Mouse (Mus musculus): ENCODE measurements around the gene Kcnq4. TPM values are rescaled to one million over a fixed set of nuclear protein-coding genes. Genes with fewer than 3 reads are reported as not detected.

The Kcnq4 gene
- polyA plus RNA-seq, 1 experiment from 2014 or later = 6.9 TPM

GRCm38 (mm10) chr4:120741303-120741702 is 7.1 kb downstream of the Kcnq4 start:
- no peak overlapping the region for H3K4me3 ChIP-seq
- peaks cover 10% of the 10 kb centered on the region for H3K4me1 ChIP-seq
- no peak for DNase-seq (ENCODE audit: low spot score)
- no peaks in the 10 kb centered on the region for H3K36me3 ChIP-seq
- H3K27me3 ChIP-seq (ENCODE audit: low read depth, poor library complexity, severe bottlenecking) = peaks cover 98% of the 10 kb centered on the region
- WGBS = 86% methylated on average over 6 of the region's 6 CpGs
- H3K9me3 ChIP-seq (replicated peaks) = no peaks in the 10 kb centered on the region
- H3K27ac ChIP-seq = no peak overlapping the region

DNA sequence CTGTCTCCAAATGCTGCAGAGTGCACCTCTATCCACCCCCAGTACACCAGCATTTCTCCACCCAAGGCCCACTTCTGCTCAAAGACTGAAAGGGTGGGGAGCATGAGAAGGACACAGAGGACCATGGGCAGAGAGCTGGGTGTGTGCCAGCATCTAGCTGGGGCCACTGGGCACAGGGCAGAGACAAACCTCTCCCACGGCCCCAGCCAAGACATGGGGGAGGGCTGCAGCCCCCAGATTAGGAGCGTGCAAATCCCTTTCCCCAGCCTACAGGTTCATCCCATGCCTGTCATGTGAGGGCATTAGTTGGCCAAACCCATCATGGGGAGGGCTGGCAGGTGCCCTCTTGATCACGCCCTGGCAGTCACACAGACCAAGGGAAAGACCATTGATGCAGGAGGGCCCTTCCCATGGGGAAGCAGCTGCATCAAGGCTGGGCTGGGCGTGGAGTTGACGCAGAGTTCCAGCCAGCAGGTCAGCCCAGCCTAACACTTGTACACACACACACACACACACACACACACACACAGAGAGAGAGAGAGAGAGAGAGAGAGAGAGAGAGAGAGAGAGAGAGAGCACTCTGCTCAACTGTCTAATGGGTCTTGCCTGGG is 14.3 kb downstream of the Kcnq4 start:
- DNase-seq (ENCODE audit: low spot score) = no peak

DNA sequence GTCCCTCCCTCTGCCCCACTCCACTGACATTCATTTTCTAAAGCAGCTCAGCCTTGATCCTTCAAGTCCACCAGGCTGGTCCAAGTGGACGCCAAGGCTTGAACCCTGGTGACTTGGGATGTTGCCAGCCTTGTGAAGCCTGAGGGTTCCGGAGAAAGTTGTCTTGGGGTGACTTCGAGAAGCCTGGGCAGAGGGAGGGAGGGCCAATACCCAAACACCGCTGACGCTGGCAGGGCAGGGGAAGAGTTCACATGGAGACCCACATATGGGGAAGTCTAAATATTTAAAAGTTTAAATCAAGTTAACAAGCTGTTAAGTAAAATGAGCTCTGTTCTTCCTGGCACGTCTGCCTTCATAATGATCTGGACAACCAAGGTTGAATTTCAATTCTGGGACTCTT is 15.7 kb downstream of the Kcnq4 start:
- H3K4me1 ChIP-seq = peaks cover 28% of the 10 kb centered on the region
- H3K4me3 ChIP-seq = no peak overlapping the region
- no peak overlapping the region for H3K27ac ChIP-seq
- no peak for DNase-seq (ENCODE audit: low spot score)
- H3K9me3 ChIP-seq (replicated peaks) = no peaks in the 10 kb centered on the region
- WGBS = 76% methylated on average over 6 of the region's 6 CpGs
- peaks cover 63% of the 10 kb centered on the region for H3K27me3 ChIP-seq (ENCODE audit: low read depth, poor library complexity, severe bottlenecking)
- no peaks in the 10 kb centered on the region for H3K36me3 ChIP-seq

More for the DNA sequence above, 14.3 kb downstream of the Kcnq4 start:
- Histone ChIP-seq H3K36me3 (no peaks in the 10 kb centered on the region), H3K27me3 (ENCODE audit: low read depth, poor library complexity, severe bottlenecking) (peaks cover 77% of the 10 kb centered on the region), H3K27ac (no peak overlapping the region), H3K4me3 (no peak overlapping the region), H3K4me1 (peaks cover 27% of the 10 kb centered on the region), H3K9me3 (replicated peaks) (no peaks in the 10 kb centered on the region)
- 83% methylated on average over 5 of the region's 5 CpGs for WGBS

GRCm38 (mm10) chr4:120731030-120731644 is 17.3 kb downstream of the Kcnq4 start:
- Histone ChIP-seq H3K9me3 (replicated peaks) (no peaks in the 10 kb centered on the region), H3K4me1 (peaks cover 31% of the 10 kb centered on the region), H3K27ac (peak overlapping the region; percentile 69), H3K27me3 (ENCODE audit: low read depth, poor library complexity, severe bottlenecking) (peaks cover 49% of the 10 kb centered on the region), H3K36me3 (no peaks in the 10 kb centered on the region), H3K4me3 (peak overlapping the region; percentile 59)
- 2% methylated on average over 40 of the region's 40 CpGs for WGBS
- peak; percentile 95 for DNase-seq (ENCODE audit: low spot score)

DNA sequence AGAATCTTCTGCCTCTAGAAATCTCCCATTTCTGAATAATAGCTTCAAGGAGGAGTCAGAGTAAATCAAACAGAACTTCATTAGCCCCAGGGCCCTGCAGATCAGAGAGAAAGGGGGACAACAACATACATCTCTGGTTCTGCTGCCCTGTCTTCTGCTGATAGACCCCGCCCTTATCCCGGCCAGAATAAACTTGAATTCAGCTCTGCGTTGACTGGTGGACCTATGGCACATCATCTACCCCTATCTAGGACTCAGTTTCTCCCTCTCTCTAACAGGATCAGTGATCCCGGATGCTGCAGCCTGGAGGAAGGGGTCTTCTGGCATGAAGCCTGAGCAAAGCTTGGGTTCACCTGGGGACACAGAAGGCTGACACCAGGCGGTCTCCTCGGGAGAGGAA is 17.8 kb downstream of the Kcnq4 start:
- 25% methylated on average over 6 of the region's 6 CpGs for WGBS
- Histone ChIP-seq H3K4me1 (peaks cover 37% of the 10 kb centered on the region), H3K9me3 (replicated peaks) (no peaks in the 10 kb centered on the region), H3K4me3 (peak overlapping the region; percentile 59), H3K27ac (no peak overlapping the region; the same call in 1 of the 2 replicates), H3K36me3 (no peaks in the 10 kb centered on the region), H3K27me3 (ENCODE audit: low read depth, poor library complexity, severe bottlenecking) (peaks cover 43% of the 10 kb centered on the region)
- no peak for DNase-seq (ENCODE audit: low spot score)

- Histone ChIP-seq H3K27ac (no peak overlapping the region), H3K4me3 (no peak overlapping the region), H3K4me1 (peaks cover 41% of the 10 kb centered on the region), H3K9me3 (replicated peaks) (no peaks in the 10 kb centered on the region), H3K27me3 (ENCODE audit: low read depth, poor library complexity, severe bottlenecking) (peaks cover 39% of the 10 kb centered on the region), H3K36me3 (no peaks in the 10 kb centered on the region)
- DNase-seq (ENCODE audit: low spot score) = no peak
- 62% methylated on average over 6 of the region's 6 CpGs for WGBS
Observed at GRCm38 (mm10) chr4:120730146-120730545, 18.3 kb downstream of the Kcnq4 start.

- H3K27ac ChIP-seq = no peak overlapping the region
- WGBS = 32% methylated on average over 6 of the region's 6 CpGs
- no peak overlapping the region for H3K4me3 ChIP-seq
- peaks cover 43% of the 10 kb centered on the region for H3K4me1 ChIP-seq
- no peak for DNase-seq (ENCODE audit: low spot score)
- no peaks in the 10 kb centered on the region for H3K9me3 ChIP-seq (replicated peaks)
- H3K27me3 ChIP-seq (ENCODE audit: low read depth, poor library complexity, severe bottlenecking) = peaks cover 35% of the 10 kb centered on the region
- no peaks in the 10 kb centered on the region for H3K36me3 ChIP-seq
Observed at GRCm38 (mm10) chr4:120729441-120729840, 19.0 kb downstream of the Kcnq4 start.

DNA sequence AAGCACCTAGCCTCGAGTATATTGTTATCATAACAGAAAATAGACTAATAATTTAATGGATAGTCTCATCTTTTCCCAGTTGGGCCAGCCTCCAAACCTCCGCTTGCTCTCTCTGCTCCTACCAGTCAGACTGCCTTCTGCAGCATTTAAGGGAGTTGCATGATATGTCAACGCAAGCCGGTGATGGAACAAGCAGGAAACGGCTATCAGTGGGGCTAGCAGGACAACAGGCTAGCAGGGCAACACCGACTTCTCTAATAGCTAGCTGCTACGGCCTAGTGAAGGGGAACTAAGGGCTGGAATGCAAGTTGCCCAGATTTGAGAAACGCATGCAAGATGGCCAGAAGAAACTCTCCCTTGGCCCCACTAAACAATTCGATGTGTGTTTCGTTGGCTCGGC is 20.6 kb downstream of the Kcnq4 start:
- no peak for DNase-seq (ENCODE audit: low spot score)
- H3K36me3 ChIP-seq = no peaks in the 10 kb centered on the region
- 84% methylated on average over 11 of the region's 11 CpGs for WGBS
- H3K27me3 ChIP-seq (ENCODE audit: low read depth, poor library complexity, severe bottlenecking) = peaks cover 19% of the 10 kb centered on the region
- no peaks in the 10 kb centered on the region for H3K9me3 ChIP-seq (replicated peaks)
- H3K4me3 ChIP-seq = no peak overlapping the region
- peaks cover 43% of the 10 kb centered on the region for H3K4me1 ChIP-seq
- H3K27ac ChIP-seq = no peak overlapping the region

- Histone ChIP-seq H3K4me1 (peaks cover 36% of the 10 kb centered on the region), H3K36me3 (no peaks in the 10 kb centered on the region), H3K27ac (no peak overlapping the region), H3K4me3 (no peak overlapping the region), H3K9me3 (replicated peaks) (no peaks in the 10 kb centered on the region), H3K27me3 (ENCODE audit: low read depth, poor library complexity, severe bottlenecking) (peaks cover 2% of the 10 kb centered on the region)
- no peak for DNase-seq (ENCODE audit: low spot score)
- WGBS = 58% methylated on average over 4 of the region's 4 CpGs
Observed at GRCm38 (mm10) chr4:120726174-120726573, 22.2 kb downstream of the Kcnq4 start.

GRCm38 (mm10) chr4:120725516-120726090 is 22.8 kb downstream of the Kcnq4 start:
- peaks cover 30% of the 10 kb centered on the region for H3K4me1 ChIP-seq
- 29% methylated on average over 5 of the region's 5 CpGs for WGBS

GRCm38 (mm10) chr4:120721574-120721973 is 26.8 kb downstream of the Kcnq4 start:
- H3K4me3 ChIP-seq = no peak overlapping the region
- DNase-seq (ENCODE audit: low spot score) = no peak
- H3K9me3 ChIP-seq (replicated peaks) = no peaks in the 10 kb centered on the region
- H3K27me3 ChIP-seq (ENCODE audit: low read depth, poor library complexity, severe bottlenecking) = peaks cover 22% of the 10 kb centered on the region
- H3K27ac ChIP-seq = no peak overlapping the region
- no peaks in the 10 kb centered on the region for H3K36me3 ChIP-seq
- H3K4me1 ChIP-seq = peaks cover 21% of the 10 kb centered on the region
- 69% methylated on average over 2 of the region's 2 CpGs for WGBS

More at GRCm38 (mm10) chr4:120725516-120726090, 22.8 kb downstream of the Kcnq4 start:
- Histone ChIP-seq H3K36me3 (no peaks in the 10 kb centered on the region), H3K27me3 (ENCODE audit: low read depth, poor library complexity, severe bottlenecking) (no peaks in the 10 kb centered on the region), H3K4me3 (no peak overlapping the region), H3K9me3 (replicated peaks) (no peaks in the 10 kb centered on the region), H3K27ac (no peak overlapping the region)
- no peak for DNase-seq (ENCODE audit: low spot score)

GRCm38 (mm10) chr4:120719152-120719551 is 29.3 kb downstream of the Kcnq4 start:
- DNase-seq (ENCODE audit: low spot score) = no peak
- peaks cover 32% of the 10 kb centered on the region for H3K27me3 ChIP-seq (ENCODE audit: low read depth, poor library complexity, severe bottlenecking)
- H3K4me3 ChIP-seq = no peak overlapping the region
- no peak overlapping the region for H3K27ac ChIP-seq
- WGBS = 17% methylated on average over 5 of the region's 5 CpGs
- no peaks in the 10 kb centered on the region for H3K36me3 ChIP-seq
- H3K4me1 ChIP-seq = peaks cover 28% of the 10 kb centered on the region
- no peaks in the 10 kb centered on the region for H3K9me3 ChIP-seq (replicated peaks)

DNA sequence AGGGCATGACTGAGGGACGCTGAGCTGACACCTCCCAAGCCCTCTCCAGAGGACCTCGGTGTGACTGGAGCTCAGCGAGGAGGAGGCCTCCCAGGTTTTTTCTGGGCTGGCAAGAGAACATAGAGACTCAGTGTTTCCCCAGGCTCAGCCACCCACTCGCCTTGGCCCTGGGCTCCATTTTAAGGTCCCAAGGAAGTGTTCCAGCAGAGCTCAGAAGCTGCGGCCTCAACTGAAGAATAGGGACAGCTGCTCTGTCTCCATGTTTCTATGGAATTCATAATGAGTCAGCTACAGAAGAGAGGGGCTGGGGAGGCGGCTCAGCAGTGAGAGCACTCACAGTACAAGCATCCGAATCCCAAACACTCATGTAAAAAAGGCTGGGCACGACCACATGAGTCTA is 30.8 kb downstream of the Kcnq4 start:
- WGBS = 76% methylated on average over 8 of the region's 8 CpGs
- no peaks in the 10 kb centered on the region for H3K9me3 ChIP-seq (replicated peaks)
- no peak overlapping the region for H3K27ac ChIP-seq
- H3K4me1 ChIP-seq = peaks cover 28% of the 10 kb centered on the region
- no peak for DNase-seq (ENCODE audit: low spot score)
- no peak overlapping the region for H3K4me3 ChIP-seq
- H3K27me3 ChIP-seq (ENCODE audit: low read depth, poor library complexity, severe bottlenecking) = peaks cover 43% of the 10 kb centered on the region
- H3K36me3 ChIP-seq = no peaks in the 10 kb centered on the region
